Mouse (Mus musculus): ENCODE results near the gene Bcas1. TPM values are rescaled to one million over a fixed set of nuclear protein-coding genes. Genes with fewer than 3 reads are reported as not detected.
A peak's percentile ranks its signal among the peaks of the same experiment; 100 is the strongest.
"Not testable (repeated sequence)": the region's sequence is repeated elsewhere in the genome, so short reads cannot be mapped to it uniquely, and the experiment has no call there.

The Bcas1 gene
- total and polyA plus RNA-seq, 2 experiments = 0.02 TPM; not detected in 1

- WGBS = 28% methylated on average over 10 of the region's 10 CpGs
- Histone ChIP-seq H3K9ac (ENCODE audit: low read depth, low read length) (no peak overlapping the region), H3K79me2 (ENCODE audit: control insufficient read depth, insufficient read depth, low read length) (no peaks in the 10 kb centered on the region), H3K27ac (replicated peaks; ENCODE audit: insufficient read depth, low read depth, low read length) (no peak overlapping the region), H3K27me3 (ENCODE audit: control insufficient read depth, insufficient read depth, low read length) (no peaks in the 10 kb centered on the region), H3K4me3 (ENCODE audit: insufficient read depth, low read depth, low read length) (no peak overlapping the region), H3K36me3 (ENCODE audit: control insufficient read depth, insufficient read depth, low read length) (no peaks in the 10 kb centered on the region), H3K4me1 (ENCODE audit: control insufficient read depth, insufficient read depth, low read length) (peaks cover 1% of the 10 kb centered on the region; the same call in 1 of the 2 replicates)
- no peak for TF ChIP-seq POLR2A (IDR thresholded peaks at IDR 0.05; ENCODE audit: extremely low read depth, insufficient read depth, low read length)
- no peak for TF ChIP-seq CTCF (IDR thresholded peaks at IDR 0.05; ENCODE audit: low read depth, low read length)
- DNase-seq (ENCODE audit: extremely low read depth, low read depth, low spot score) = peak; percentile 69
These were observed 42.1 kb upstream of the Bcas1 start for GRCm38 (mm10) chr2:170469616-170470308.

GRCm38 (mm10) chr2:170468009-170468408, 40.4 kb upstream of the Bcas1 start:
- no peaks in the 10 kb centered on the region for H3K36me3 ChIP-seq (ENCODE audit: control insufficient read depth, insufficient read depth, low read length)
- H3K9ac ChIP-seq (ENCODE audit: low read depth, low read length) = no peak overlapping the region
- H3K79me2 ChIP-seq (ENCODE audit: control insufficient read depth, insufficient read depth, low read length) = no peaks in the 10 kb centered on the region
- H3K4me3 ChIP-seq (ENCODE audit: insufficient read depth, low read depth, low read length) = no peak overlapping the region
- H3K27me3 ChIP-seq (ENCODE audit: control insufficient read depth, insufficient read depth, low read length) = no peaks in the 10 kb centered on the region
- TF ChIP-seq CTCF (IDR thresholded peaks at IDR 0.05; ENCODE audit: low read depth, low read length) (peak; percentile 21; the same call in 1 of the 2 replicates), POLR2A (IDR thresholded peaks at IDR 0.05; ENCODE audit: extremely low read depth, insufficient read depth, low read length) (no peak)
- DNase-seq (ENCODE audit: extremely low read depth, low read depth, low spot score) = no peak
- peaks cover 1% of the 10 kb centered on the region; the same call in 1 of the 2 replicates for H3K4me1 ChIP-seq (ENCODE audit: control insufficient read depth, insufficient read depth, low read length)
- no peak overlapping the region for H3K27ac ChIP-seq (replicated peaks; ENCODE audit: insufficient read depth, low read depth, low read length)

- Histone ChIP-seq H3K36me3 (ENCODE audit: control insufficient read depth, insufficient read depth, low read length) (no peaks in the 10 kb centered on the region), H3K27me3 (ENCODE audit: control insufficient read depth, insufficient read depth, low read length) (no peaks in the 10 kb centered on the region), H3K27ac (replicated peaks; ENCODE audit: insufficient read depth, low read depth, low read length) (no peak overlapping the region), H3K4me3 (ENCODE audit: insufficient read depth, low read depth, low read length) (no peak overlapping the region), H3K4me1 (ENCODE audit: control insufficient read depth, insufficient read depth, low read length) (peaks cover 6% of the 10 kb centered on the region; the same call in 1 of the 2 replicates), H3K9ac (ENCODE audit: low read depth, low read length) (no peak overlapping the region), H3K79me2 (ENCODE audit: control insufficient read depth, insufficient read depth, low read length) (no peaks in the 10 kb centered on the region)
- TF ChIP-seq POLR2A (IDR thresholded peaks at IDR 0.05; ENCODE audit: extremely low read depth, insufficient read depth, low read length) = no peak
- TF ChIP-seq CTCF (IDR thresholded peaks at IDR 0.05; ENCODE audit: low read depth, low read length) = no peak
- WGBS = 62% methylated on average over 4 of the region's 4 CpGs
- no peak for DNase-seq (ENCODE audit: extremely low read depth, low read depth, low spot score)
These were observed 37.2 kb upstream of the Bcas1 start for GRCm38 (mm10) chr2:170464817-170465216.

- DNase-seq (ENCODE audit: extremely low read depth, low read depth, low spot score) = peak; percentile 35
- H3K27me3 ChIP-seq (ENCODE audit: control insufficient read depth, insufficient read depth, low read length) = no peaks in the 10 kb centered on the region
- WGBS = 56% methylated on average over 7 of the region's 7 CpGs
- H3K4me1 ChIP-seq (ENCODE audit: control insufficient read depth, insufficient read depth, low read length) = peaks cover 15% of the 10 kb centered on the region; the same call in 1 of the 2 replicates
- no peak overlapping the region for H3K9ac ChIP-seq (ENCODE audit: low read depth, low read length)
- no peak overlapping the region for H3K4me3 ChIP-seq (ENCODE audit: insufficient read depth, low read depth, low read length)
- H3K27ac ChIP-seq (replicated peaks; ENCODE audit: insufficient read depth, low read depth, low read length) = no peak overlapping the region
- no peak for TF ChIP-seq CTCF (IDR thresholded peaks at IDR 0.05; ENCODE audit: low read depth, low read length)
- TF ChIP-seq POLR2A (IDR thresholded peaks at IDR 0.05; ENCODE audit: extremely low read depth, insufficient read depth, low read length) = no peak
- no peaks in the 10 kb centered on the region for H3K36me3 ChIP-seq (ENCODE audit: control insufficient read depth, insufficient read depth, low read length)
- no peaks in the 10 kb centered on the region for H3K79me2 ChIP-seq (ENCODE audit: control insufficient read depth, insufficient read depth, low read length)
These were observed 34.0 kb upstream of the Bcas1 start for GRCm38 (mm10) chr2:170461652-170462051.

GRCm38 (mm10) chr2:170459805-170460204, 32.2 kb upstream of the Bcas1 start:
- peak overlapping the region; percentile 65 for H3K27ac ChIP-seq (replicated peaks; ENCODE audit: insufficient read depth, low read depth, low read length)
- H3K4me1 ChIP-seq (ENCODE audit: control insufficient read depth, insufficient read depth, low read length) = peaks cover 15% of the 10 kb centered on the region; the same call in 1 of the 2 replicates
- H3K9ac ChIP-seq (ENCODE audit: low read depth, low read length) = no peak overlapping the region
- DNase-seq (ENCODE audit: extremely low read depth, low read depth, low spot score) = peak; percentile 98
- H3K79me2 ChIP-seq (ENCODE audit: control insufficient read depth, insufficient read depth, low read length) = no peaks in the 10 kb centered on the region
- H3K27me3 ChIP-seq (ENCODE audit: control insufficient read depth, insufficient read depth, low read length) = no peaks in the 10 kb centered on the region
- H3K36me3 ChIP-seq (ENCODE audit: control insufficient read depth, insufficient read depth, low read length) = no peaks in the 10 kb centered on the region
- no peak for TF ChIP-seq POLR2A (IDR thresholded peaks at IDR 0.05; ENCODE audit: extremely low read depth, insufficient read depth, low read length)
- no peak for TF ChIP-seq CTCF (IDR thresholded peaks at IDR 0.05; ENCODE audit: low read depth, low read length)
- 15% methylated on average over 9 of the region's 9 CpGs for WGBS
- no peak overlapping the region for H3K4me3 ChIP-seq (ENCODE audit: insufficient read depth, low read depth, low read length)

- peak; percentile 88 for DNase-seq (ENCODE audit: extremely low read depth, low read depth, low spot score)
- WGBS = 29% methylated on average over 9 of the region's 10 CpGs
- no peak overlapping the region for H3K9ac ChIP-seq (ENCODE audit: low read depth, low read length)
- H3K79me2 ChIP-seq (ENCODE audit: control insufficient read depth, insufficient read depth, low read length) = no peaks in the 10 kb centered on the region
- peak overlapping the region; percentile 65 for H3K27ac ChIP-seq (replicated peaks; ENCODE audit: insufficient read depth, low read depth, low read length)
- TF ChIP-seq CTCF (IDR thresholded peaks at IDR 0.05; ENCODE audit: low read depth, low read length) (no peak), POLR2A (IDR thresholded peaks at IDR 0.05; ENCODE audit: extremely low read depth, insufficient read depth, low read length) (no peak)
- no peak overlapping the region for H3K4me3 ChIP-seq (ENCODE audit: insufficient read depth, low read depth, low read length)
- H3K4me1 ChIP-seq (ENCODE audit: control insufficient read depth, insufficient read depth, low read length) = peaks cover 15% of the 10 kb centered on the region; the same call in 1 of the 2 replicates
- no peaks in the 10 kb centered on the region for H3K27me3 ChIP-seq (ENCODE audit: control insufficient read depth, insufficient read depth, low read length)
- no peaks in the 10 kb centered on the region for H3K36me3 ChIP-seq (ENCODE audit: control insufficient read depth, insufficient read depth, low read length)
These were observed 31.5 kb upstream of the Bcas1 start for GRCm38 (mm10) chr2:170459183-170459582.

GRCm38 (mm10) chr2:170453809-170454208, 26.2 kb upstream of the Bcas1 start:
- not testable (repeated sequence) for DNase-seq (ENCODE audit: extremely low read depth, low read depth, low spot score)
- WGBS = 52% methylated on average over 3 of the region's 4 CpGs

More at GRCm38 (mm10) chr2:170453809-170454208, 26.2 kb upstream of the Bcas1 start:
- H3K27me3 ChIP-seq (ENCODE audit: control insufficient read depth, insufficient read depth, low read length); H3K36me3 ChIP-seq (ENCODE audit: control insufficient read depth, insufficient read depth, low read length); H3K4me1 ChIP-seq (ENCODE audit: control insufficient read depth, insufficient read depth, low read length); H3K9ac ChIP-seq (ENCODE audit: low read depth, low read length); H3K4me3 ChIP-seq (ENCODE audit: insufficient read depth, low read depth, low read length); H3K79me2 ChIP-seq (ENCODE audit: control insufficient read depth, insufficient read depth, low read length); H3K27ac ChIP-seq (replicated peaks; ENCODE audit: insufficient read depth, low read depth, low read length): not testable (repeated sequence)
